Mouse (Mus musculus): Measurements from ENCODE around the gene Il10. TPM values are rescaled to one million over a fixed set of nuclear protein-coding genes. Genes with fewer than 3 reads are reported as not detected.

Il10 gene
- polyA plus RNA-seq, 1 experiment: 25.6 TPM

GRCm38 (mm10) chr1:131072376-131072990 lies 52.8 kb downstream of the Il10 start:
- Histone ChIP-seq H3K27ac (ENCODE audit: insufficient read depth, low read depth, low read length) (peak overlapping the region; percentile 2; the same call in 1 of the 2 replicates), H3K4me1 (ENCODE audit: control insufficient read depth, insufficient read depth, low read length) (peaks cover 72% of the 10 kb centered on the region), H3K4me3 (ENCODE audit: insufficient read depth, low read length) (no peak overlapping the region)
- TF ChIP-seq POLR2A (IDR thresholded peaks at IDR 0.05; ENCODE audit: borderline replicate concordance, low read depth, low read length): no peak
- TF ChIP-seq CTCF (IDR thresholded peaks at IDR 0.05; ENCODE audit: low read depth, low read length): no peak

GRCm38 (mm10) chr1:131074524-131074938 lies 54.9 kb downstream of the Il10 start:
- no peak overlapping the region for H3K27ac ChIP-seq (ENCODE audit: insufficient read depth, low read depth, low read length)
- peaks cover 75% of the 10 kb centered on the region for H3K4me1 ChIP-seq (ENCODE audit: control insufficient read depth, insufficient read depth, low read length)
- no peak for TF ChIP-seq CTCF (IDR thresholded peaks at IDR 0.05; ENCODE audit: low read depth, low read length)
- TF ChIP-seq POLR2A (IDR thresholded peaks at IDR 0.05; ENCODE audit: borderline replicate concordance, low read depth, low read length): no peak
- H3K4me3 ChIP-seq (ENCODE audit: insufficient read depth, low read length): no peak overlapping the region

Other genes with a start within 250 kb of the Il10 start
- not detected in 2 replicates for gene Fcamr, start 218.9 kb upstream of the Il10 start, polyA plus RNA-seq (2012; ENCODE audit: insufficient read depth, insufficient read length, missing spikeins)
- gene Pigr, start 193.2 kb upstream of the Il10 start, polyA plus RNA-seq (2012; ENCODE audit: insufficient read depth, insufficient read length, missing spikeins): not detected in 2 replicates
- gene Fcmr, start 154.2 kb upstream of the Il10 start, polyA plus RNA-seq (2012; ENCODE audit: insufficient read depth, insufficient read length, missing spikeins): not detected in 2 replicates
- gene Il24, start 132.4 kb upstream of the Il10 start, polyA plus RNA-seq (2012; ENCODE audit: insufficient read depth, insufficient read length, missing spikeins): not detected in 2 replicates
- gene Il20, start 108.4 kb upstream of the Il10 start, polyA plus RNA-seq (2012; ENCODE audit: insufficient read depth, insufficient read length, missing spikeins): not detected in 2 replicates
- gene Il19, start 79.7 kb upstream of the Il10 start, polyA plus RNA-seq (2012; ENCODE audit: insufficient read depth, insufficient read length, missing spikeins): not detected in 2 replicates
- 265 and 283 TPM in 2 replicates for gene Mapkapk2, start 78.0 kb downstream of the Il10 start, polyA plus RNA-seq (2012; ENCODE audit: insufficient read depth, insufficient read length, missing spikeins)
- 0.84 and 1.1 TPM in 2 replicates for gene Dyrk3, start 118.5 kb downstream of the Il10 start, polyA plus RNA-seq (2012; ENCODE audit: insufficient read depth, insufficient read length, missing spikeins)
- gene Eif2d, start 133.3 kb downstream of the Il10 start, polyA plus RNA-seq (2012; ENCODE audit: insufficient read depth, insufficient read length, missing spikeins): 20.5 and 23.2 TPM in 2 replicates
- gene Rassf5, start 225.4 kb downstream of the Il10 start, polyA plus RNA-seq (2012; ENCODE audit: insufficient read depth, insufficient read length, missing spikeins): 49.4 and 49.6 TPM in 2 replicates

Measured in bone marrow macrophage, adult 2 months (primary cell).